Mouse (Mus musculus) CD8-positive naive resting alpha-beta T cell, adult 57 days (primary cell): ENCODE data around the gene Rpl18a. TPM values are rescaled to one million over a fixed set of nuclear protein-coding genes. Genes with fewer than 3 reads are reported as not detected.

ENCODE experiments used
- total RNA-seq: library from RNA; stranded (reverse); gene quantifications from one replicate; pipeline ENCODE4 v1.2.4, GENCODE M21; 2023

The Rpl18a gene
- 5,616 TPM for total RNA-seq

GRCm38 (mm10) chr8:70897021-70897680 lies at the start of gene Rpl18a:
Rpl18a (minus strand) TSS chr8:70897412.

DNA sequence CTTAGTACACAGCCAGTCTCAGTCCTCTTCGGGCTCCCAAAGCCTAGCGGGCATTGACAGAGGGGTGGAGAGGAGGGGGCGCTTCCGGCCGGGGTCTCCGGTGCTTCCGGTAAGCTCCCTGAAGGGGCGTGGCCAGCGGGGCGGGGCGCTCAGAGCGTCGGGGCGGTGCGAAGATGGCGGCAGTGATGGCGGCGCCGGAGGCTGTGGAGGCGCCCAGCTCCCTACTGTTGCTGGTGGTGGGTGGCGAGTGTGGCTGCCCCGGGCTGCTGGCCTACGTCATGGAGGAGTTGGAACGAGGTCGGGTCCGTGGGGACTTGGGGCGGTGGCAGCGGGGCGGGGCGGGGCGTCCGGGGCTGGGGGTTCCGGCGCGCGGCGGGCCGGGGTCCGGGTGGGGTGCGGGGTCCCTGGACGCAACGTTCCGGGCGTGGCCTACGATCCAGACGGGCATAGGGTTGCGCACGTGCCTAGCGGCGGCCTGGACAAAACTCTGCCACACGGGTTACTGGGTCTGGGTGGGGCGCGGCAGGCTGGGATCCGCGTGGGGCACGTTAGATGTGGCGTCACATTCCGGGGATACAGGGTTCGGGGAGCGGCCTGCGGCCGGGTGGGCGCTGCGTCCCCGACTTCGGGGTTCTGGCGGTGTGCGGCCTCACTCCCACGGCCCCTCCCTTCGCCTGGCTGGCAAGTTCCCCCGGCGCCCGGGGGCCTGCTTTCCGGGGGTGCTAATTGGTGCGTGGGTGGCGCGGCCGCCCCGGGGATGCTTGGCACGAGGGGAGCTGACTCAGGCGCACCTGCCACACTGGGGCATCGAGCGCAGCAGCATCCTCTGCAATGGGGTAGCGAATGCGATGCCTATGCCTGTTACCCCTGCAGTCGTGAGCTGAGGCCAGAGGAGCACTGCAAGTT lies 8.9 kb upstream of the Rpl18a start, which contains the start of gene Map1s:
Map1s (plus strand) TSS at position 102 of the 906 bp plus-strand sequence.

DNA sequence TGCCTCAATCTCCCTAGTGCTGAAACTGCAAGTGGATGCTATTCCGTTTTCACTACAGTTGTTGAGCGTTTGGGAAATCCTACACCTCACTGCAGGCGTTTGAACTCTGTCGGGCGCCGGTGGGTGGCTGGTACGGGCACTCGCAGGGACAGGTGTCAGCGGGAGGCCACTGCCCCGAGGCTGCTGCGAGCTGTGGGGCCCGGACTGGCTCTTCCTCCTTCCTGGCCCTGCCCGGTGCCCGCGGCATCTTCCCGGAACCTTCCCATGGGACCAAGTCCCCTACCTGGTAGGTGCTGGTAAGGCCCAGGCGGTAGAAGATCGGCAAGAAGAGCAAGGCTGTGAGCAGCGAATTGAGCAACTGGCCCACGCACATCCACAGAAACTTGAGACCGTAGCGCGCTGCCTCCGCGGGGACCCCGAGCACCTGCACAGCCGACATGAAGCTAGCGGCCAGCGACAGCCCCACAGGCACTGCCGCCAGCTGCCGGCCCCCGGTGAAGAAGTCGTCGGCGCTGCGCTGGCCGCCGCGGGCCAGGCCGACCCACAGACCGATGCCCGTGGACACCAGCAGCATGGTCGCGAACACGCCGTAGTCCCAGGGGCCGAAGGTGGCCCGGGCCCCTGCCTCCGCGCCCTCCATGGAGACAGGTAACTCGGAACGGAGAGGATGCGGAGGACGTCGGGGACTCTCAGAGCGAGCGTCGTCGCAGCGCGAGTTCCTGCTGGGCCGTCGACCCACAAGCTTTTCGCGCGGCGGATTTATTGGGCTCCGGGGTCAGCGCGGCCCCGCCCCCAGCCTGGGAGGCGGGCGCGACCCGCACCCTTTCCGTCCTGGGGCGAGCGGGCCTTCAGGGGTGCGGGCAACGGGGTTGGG lies 5.0 kb downstream of the Rpl18a start, which contains the start of gene Slc5a5:
Slc5a5 (minus strand) TSS at position 736 of the 874 bp plus-strand sequence.

GRCm38 (mm10) chr8:70873364-70873985 lies 23.7 kb downstream of the Rpl18a start, which contains the start of gene Ccdc124:
Ccdc124 (minus strand) TSS chr8:70873935.

DNA sequence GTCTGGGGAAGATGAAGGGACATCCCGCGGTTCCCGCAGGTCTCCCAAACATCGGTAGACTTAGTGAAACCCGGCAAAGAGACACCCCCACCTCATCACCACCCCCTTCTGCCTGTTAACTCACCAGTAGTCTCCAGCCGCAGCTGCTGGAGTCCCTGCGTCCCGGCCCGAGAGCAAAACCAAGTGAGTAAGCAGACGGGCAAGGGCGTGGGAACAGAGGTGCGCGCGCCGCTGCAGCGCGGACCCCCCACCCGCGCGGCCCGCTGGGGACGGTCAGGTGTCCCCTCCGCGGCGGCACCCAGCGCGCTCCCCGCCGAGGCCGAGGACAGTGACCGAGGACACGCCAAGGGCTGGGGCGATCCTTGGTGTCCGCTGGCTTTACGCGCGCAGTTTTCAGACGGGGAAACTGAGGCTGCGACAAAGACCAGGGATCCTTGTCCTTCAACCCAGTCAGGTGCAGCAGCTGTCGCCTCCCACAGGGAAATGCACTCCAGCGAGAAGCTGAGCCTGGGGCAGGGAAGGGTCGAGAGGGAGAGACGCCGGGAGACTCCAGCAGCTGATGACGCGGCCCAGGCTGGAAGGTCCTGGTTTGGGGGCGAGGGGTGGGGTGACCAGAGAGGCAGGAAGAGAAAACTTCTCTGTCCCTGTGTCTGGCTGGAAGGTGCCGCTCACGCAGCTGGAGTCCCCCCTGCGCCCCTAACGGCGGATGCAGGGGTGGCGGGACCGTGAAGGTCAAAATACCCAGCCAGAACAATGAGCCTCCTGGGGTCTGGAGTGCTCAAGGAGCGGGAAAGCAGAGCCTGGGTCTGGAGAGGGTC lies 34.2 kb downstream of the Rpl18a start, which contains the start of gene Kcnn1:
Kcnn1 (minus strand) TSS at position 435 of the 818 bp plus-strand sequence.

Other genes with a start within 250 kb of the Rpl18a start
- gene Pgpep1, start 237.0 kb downstream of the Rpl18a start, total RNA-seq: 2.4 TPM
- 138 TPM for gene Lsm4, start 224.2 kb downstream of the Rpl18a start, total RNA-seq
- 1,886 TPM for gene Jund, start 198.5 kb downstream of the Rpl18a start, total RNA-seq
- gene Iqcn, start 194.0 kb downstream of the Rpl18a start, total RNA-seq: 7.8 TPM
- not detected for gene Gm3336, start 178.9 kb downstream of the Rpl18a start, total RNA-seq
- 0.55 TPM for gene Pde4c, start 173.7 kb downstream of the Rpl18a start, total RNA-seq
- 5.1 TPM for gene Rab3a, start 142.7 kb downstream of the Rpl18a start, total RNA-seq
- 23.3 TPM for gene Mpv17l2, start 136.5 kb downstream of the Rpl18a start, total RNA-seq
- gene Pik3r2, start 120.7 kb downstream of the Rpl18a start, total RNA-seq: 10.3 TPM
- 190 TPM for gene Mast3, start 92.4 kb downstream of the Rpl18a start, total RNA-seq
- 2.8 TPM for gene Il12rb1, start 89.0 kb downstream of the Rpl18a start, total RNA-seq
- gene Arrdc2, start 57.7 kb downstream of the Rpl18a start, total RNA-seq: 30.5 TPM
- not detected for gene Kcnn1, start 34.2 kb downstream of the Rpl18a start, total RNA-seq
- 32.8 TPM for gene Ccdc124, start 23.5 kb downstream of the Rpl18a start, total RNA-seq
- gene Slc5a5, start 4.7 kb downstream of the Rpl18a start, total RNA-seq: not detected
- gene Map1s, start 8.5 kb upstream of the Rpl18a start, total RNA-seq: 62.6 TPM